Mouse (Mus musculus) adipose tissue, adult 10 weeks (tissue): ENCODE data around the gene Itgb3. TPM values are rescaled to one million over a fixed set of nuclear protein-coding genes. Genes with fewer than 3 reads are reported as not detected.

Experiments
- polyA plus RNA-seq: library from polyadenylated mRNA; stranded (reverse); fragments of 350-450 nt; fragmentation: Illumina TruSeq; extraction: RNeasy Lipid Tissue Mini Kit (QIAGEN cat#74804); gene quantifications from one replicate; pipeline ENCODE4 v1.2.3, GENCODE M21; 2014; ENCODE audit warnings: low read depth, low replicate concordance

Gene Itgb3
- 2.9 TPM for polyA plus RNA-seq

DNA sequence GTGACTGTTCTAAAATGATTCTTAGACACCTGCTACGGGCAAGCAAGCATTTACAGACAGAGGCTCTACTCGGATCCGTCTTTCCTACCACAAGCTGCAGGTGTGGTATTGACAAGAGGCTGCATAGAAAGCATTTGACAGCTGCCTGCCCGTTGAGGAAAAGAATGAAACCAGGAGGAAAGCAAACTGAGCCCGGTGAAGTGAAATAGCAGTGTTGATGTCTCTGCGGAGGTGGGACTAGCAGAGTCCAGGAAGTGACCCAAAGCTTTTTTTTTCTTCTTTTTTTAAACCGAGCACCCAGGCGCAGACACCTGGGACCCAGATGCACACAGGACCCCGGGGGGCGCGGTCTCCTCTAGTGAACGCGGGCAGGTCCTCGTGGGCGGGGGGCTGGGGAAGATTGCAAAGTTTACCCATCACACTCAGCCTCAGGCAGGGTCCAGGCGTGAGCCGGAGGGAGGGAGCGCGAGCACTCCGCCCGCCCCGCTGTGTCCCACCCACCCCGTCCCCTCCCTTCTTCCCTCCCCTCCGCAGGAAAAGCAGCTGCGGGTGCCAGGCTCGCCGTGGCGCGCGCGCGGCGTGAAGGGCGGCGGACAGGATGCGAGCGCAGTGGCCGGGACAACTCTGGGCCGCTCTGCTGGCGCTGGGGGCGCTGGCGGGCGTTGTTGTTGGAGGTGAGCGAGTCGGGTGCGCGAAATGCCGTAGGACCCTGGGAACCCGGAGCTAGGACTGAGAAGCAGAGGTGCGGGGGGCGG lies at the start of gene Itgb3:
TSS of gene Itgb3 (plus strand) at position 510 of the 755 bp plus-strand sequence.

DNA sequence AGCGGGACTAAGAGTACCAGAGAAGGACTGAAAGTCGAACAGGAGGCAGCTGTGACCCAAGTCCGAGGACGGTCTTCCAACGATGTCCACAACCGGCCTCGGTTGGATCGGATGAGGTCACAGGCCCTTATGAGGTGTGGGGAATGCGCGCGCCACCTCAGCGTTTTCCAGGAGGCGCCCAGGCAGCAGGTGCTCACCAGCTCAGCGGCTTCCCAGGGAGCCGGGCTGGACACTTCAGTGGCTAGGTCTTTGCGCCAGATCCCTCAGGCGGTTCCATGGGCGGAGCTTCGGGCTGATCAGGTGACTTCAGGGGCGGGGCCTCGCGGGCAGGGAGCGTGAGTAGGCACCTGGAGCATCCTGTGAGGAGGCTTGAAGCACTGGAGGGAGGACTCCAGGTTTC lies 77.7 kb downstream of the Itgb3 start, which contains the start of gene Gm11639:
TSS of gene Gm11639 (plus strand) at position 160 of the 400 bp plus-strand sequence.

Other genes starting within 250 kb of the Itgb3 start
- gene Kansl1, start 139.1 kb upstream of the Itgb3 start, polyA plus RNA-seq: 29.4 TPM
- gene Cdc27, start 57.4 kb upstream of the Itgb3 start, polyA plus RNA-seq: 24.2 TPM
- 7.3 TPM for gene Myl4, start 57.3 kb upstream of the Itgb3 start, polyA plus RNA-seq
- 0.10 TPM for gene Gm11639, start 77.7 kb downstream of the Itgb3 start, polyA plus RNA-seq